Mouse (Mus musculus) adrenal gland, adult 18-20 months (tissue): ENCODE results near the gene Gm4792. TPM values are rescaled to one million over a fixed set of nuclear protein-coding genes. Genes with fewer than 3 reads are reported as not detected.

Source experiments
- DNase-seq, 2 experiments: peaks; one replicate each; pipeline ENCODE4 v3.0.0; 2021 to 2022; ENCODE audit warnings: low spot score in 2 of 2
- long read RNA-seq, 2 experiments: library from polyadenylated mRNA; stranded (forward); transcript quantifications; one replicate each; pipeline ENCODE4 v2.0.0; 2021
- total RNA-seq, 2 experiments: library from RNA; stranded (reverse); gene quantifications; 1 replicate in 1 of 2; 2 replicates in 1 of 2; pipeline ENCODE4 v1.2.3; 2021

Gm4792 gene
- total RNA-seq = not detected
- long read RNA-seq, experiment 1 = 0 reads
- long read RNA-seq, experiment 2 = 0 reads

DNA sequence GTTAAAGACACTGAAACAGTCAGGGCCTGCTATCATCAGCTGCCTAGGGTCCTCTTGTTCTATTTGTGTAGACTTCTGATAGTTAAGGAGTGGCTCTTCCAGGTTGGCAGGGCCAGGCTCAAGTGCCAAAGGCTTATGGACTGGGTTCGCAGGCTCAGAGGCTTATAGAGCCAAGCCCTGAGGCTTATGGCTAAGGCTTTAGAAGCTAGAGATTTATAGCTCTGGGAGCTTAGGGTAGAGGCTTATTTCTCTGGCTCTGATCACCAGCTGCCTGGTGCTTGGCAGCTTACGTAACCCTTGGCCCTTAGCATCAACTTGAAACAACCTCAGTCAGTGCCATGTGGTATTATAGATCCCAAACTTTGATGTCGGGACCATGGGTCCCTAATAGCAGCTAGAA is at the start of gene Gm4792:
TSS of gene Gm4792 (minus strand) at position 233 of the 400 bp plus-strand sequence.
- no peak for DNase-seq

DNA sequence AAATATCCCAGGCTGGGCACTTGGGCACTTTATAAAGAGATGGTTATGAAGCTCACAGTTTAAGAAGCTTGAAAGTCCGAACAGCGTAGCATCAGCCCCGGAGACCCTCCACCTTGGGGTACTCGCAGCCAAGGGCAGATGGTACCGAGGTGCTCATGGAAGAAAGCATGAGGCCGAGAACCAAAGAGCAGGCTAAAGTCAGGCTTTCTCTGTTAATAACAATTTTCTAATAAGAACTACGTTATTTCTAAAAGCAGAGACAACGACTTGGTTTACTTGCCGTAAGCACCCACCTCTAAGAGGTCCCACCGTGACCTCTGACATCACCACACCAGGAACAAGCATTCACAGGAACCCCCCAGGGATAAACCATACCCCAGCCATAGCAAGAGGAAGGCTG is 49.5 kb upstream of the Gm4792 start:
- DNase-seq = no peak

DNA sequence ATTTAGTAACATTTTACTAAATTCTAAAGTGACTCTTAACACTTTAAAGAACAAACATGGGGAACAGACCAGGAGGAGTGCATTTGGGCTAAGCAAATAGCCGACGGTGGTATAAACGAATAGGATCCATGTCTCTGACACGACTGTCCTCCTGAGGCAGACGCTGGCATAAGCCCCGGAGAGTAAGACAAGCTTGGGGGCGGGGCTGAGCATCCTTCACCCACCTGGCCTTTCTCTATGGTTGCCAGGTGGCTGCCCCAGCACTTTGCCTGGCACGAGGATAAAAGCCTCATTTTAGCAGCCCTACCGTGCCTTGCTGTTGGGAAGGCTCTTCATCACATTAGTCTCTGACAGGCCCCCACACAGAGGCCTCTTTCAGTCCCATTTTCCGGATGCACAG is 48.8 kb upstream of the Gm4792 start:
- DNase-seq = no peak

DNA sequence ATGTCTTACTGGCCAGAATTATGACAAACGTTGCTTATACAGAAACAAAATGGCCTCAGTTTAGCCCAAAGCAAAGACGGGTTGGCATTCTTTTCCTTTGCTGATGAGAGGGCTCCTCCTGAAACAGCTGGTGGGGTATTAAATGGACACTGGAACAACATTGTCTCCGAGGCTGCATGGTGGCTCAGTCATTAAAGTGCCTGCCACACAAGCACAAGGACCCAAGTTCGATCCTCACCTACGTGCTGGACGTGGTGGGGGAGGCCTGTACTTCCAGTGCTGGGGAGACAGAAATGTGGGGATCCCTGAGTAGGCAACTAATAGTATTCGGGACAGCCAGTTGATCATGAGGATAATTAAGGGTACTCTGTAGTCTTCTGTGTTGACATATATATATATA is 48.1 kb upstream of the Gm4792 start:
- DNase-seq = no peak

DNA sequence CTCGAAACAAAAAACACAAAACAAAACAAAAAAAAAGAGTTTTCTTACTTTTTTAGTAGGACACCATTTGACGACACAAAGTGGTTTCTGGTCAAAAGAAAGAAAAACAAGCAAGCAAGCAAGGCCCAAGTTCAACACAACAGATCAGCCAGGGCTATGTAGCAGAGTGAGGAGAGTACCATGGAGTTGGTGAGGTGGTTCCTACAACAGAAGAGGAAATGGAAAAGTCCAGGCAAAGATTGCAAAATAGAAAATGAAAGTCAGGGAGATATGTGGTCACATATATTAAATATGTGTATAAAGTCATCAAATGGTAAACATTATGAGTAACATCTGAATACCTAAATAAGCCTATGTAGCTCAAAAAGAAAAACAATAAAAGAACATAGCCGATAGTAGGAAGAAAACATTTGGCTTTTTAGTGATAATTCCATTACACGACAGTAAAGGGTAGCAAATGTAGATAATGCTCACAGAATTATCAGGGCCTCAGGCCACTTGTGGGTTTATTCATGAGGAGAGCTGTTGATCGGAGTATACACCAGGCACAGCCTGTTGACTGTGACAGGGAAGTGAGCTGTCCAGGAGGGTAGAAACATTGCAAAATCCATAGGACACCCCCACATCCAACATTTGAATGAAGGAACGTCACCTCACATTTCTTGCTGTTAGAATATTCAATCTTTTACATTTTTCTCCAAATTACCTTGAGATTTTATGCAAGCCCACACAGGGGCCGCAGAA is 47.2 kb upstream of the Gm4792 start:
- DNase-seq = no peak

DNA sequence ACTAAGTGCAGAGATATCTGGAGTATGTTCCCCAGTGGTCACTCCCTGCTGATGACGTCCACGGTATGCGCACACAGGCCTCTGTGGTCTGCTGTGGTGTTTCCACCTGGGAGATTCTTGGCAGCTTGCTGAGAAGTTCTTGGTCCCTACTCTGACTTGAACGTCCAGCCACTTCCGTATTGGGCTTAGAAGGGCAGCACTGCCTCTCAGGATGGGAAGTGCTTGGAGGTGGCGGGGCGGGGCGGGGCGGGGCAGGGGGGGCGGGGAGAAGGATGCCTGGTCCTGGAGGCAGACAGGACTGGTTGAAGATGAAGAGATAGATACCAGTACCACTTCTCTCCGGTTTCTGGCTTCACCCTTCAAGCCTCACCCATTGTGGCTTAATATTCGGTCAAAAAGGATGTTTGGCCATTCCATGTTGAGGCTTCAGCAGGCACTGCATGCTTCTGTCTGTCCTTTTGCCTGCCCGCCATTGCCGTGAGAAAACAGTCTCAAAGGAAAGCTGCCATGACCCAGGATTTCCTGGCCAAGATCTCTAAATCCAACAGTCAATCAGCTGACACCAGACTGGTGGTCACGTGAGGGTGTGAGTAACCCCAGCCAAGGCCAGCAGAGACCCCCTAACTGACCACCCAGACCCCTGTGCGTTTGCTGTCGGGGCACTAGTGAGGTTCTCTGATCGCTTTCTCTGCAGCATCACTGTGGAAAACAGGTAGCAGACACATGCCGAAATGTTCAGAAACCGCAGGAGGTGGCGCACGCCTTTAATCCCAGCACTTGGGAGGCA is 46.3 kb upstream of the Gm4792 start:
- DNase-seq = no peak

DNA sequence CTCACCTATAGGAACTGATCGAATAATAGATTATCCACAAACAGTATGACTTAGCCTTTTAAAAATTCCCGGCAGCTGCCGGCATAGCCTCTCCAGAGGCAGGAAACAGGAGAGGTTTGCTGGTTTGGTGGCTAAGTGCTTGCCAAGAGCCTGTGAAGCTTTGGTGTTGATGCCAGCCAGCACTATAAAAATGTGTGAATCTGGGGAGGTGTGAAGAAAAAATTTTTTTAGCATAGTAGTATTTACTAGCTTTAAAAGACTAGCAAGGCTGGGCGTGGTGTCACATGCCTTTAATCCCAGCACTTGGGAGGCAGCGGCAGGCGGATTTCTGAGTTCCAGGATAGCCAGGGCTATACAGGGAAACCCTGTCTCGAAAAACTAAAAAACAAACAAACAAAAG is 45.1 kb upstream of the Gm4792 start:
- no peak for DNase-seq

DNA sequence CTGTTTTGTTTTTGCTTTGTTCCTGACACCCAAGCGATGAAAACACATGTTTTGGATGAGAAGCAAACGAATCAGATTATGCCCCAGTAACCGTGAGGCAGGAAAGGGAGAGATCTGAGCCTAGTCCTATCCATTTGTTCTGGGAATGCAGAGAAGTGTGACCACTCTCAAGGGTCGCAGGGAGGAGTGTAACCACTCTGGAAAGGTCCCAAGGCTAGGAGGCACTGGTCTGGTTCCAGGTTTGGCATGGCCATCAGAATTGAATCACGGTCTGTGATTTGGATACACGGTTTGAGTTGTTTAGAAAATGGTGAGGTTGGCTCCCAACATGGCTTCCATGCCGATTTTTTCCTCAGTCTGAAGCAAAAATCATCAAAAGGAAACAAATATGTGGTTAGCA is 43.8 kb upstream of the Gm4792 start:
- DNase-seq = no peak

DNA sequence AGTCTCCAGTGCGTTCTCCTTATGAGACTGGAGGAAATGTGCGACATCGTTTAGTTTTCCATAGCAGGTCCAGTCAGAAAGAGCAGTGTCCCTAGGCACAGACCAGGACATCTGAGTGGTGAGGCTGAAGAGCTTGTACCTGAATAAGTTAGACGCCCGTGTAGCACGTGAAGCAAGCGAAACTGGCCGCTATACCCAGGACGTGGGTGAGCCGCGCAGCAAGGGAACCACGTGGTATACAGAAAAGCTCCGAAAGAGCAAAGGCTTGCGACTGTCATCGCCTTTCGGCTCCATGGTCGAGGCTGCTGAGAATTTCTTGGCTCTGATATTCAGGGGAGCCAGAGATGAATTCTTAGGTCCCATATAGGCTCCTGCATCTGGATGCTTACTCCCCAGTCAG is 43.0 kb upstream of the Gm4792 start:
- DNase-seq = no peak

DNA sequence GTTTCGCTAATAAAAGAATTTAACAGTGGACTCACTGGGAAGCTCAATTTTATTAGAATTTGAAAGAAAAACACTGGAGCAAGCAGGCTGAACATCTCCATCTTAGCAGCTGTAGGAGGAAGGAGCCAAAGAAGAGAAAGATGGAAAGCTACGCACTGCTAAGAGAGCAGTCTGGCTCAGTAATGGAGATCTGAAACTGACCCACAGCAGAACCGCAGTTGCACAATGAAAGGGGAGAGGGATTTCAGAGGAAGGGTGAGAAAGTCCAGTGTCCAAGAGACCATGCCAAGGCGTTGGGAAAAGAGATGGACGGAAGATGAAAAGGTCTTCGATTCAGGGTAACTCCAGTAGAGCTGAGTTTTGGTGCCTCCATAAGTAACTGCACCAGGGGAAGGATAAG is 37.6 kb upstream of the Gm4792 start:
- DNase-seq = no peak

DNA sequence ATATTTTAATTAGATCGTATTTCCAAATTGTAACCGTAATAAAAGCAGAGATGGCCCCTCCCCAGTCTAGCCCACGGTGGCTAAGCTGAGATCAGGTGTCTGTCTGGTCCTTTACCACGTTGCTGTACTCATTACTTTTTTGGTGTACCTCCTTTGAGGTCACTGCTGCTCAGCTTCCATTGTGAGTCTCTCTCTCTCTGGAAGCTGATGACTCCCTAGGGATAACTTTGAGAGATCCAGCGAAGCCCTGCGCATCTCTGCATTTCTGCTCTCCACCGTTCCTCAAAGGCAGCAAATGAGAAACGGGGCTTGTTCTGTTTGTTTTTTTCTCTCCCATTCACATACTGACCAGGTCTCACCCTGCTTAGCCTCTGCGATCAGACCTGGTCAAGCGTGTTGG is 36.5 kb upstream of the Gm4792 start:
- no peak for DNase-seq

DNA sequence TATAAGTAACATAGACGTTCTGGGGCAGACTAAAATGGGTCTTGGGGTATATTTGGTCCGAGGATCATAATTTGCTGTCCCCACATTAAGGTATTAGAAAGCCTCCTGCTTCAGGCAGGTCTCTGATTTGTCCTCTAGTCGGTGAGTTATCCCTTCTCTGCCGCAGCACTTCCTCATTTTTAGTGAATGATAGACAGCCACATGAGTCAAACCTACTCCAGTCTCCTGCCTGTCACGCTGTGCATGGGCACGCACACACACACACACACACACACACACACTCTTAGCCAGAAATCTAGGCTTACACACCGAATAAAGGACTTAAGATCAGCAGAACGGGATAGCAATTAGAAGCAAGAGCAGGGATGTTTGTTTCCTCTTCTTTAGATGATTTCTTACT is 34.8 kb upstream of the Gm4792 start:
- DNase-seq = no peak

DNA sequence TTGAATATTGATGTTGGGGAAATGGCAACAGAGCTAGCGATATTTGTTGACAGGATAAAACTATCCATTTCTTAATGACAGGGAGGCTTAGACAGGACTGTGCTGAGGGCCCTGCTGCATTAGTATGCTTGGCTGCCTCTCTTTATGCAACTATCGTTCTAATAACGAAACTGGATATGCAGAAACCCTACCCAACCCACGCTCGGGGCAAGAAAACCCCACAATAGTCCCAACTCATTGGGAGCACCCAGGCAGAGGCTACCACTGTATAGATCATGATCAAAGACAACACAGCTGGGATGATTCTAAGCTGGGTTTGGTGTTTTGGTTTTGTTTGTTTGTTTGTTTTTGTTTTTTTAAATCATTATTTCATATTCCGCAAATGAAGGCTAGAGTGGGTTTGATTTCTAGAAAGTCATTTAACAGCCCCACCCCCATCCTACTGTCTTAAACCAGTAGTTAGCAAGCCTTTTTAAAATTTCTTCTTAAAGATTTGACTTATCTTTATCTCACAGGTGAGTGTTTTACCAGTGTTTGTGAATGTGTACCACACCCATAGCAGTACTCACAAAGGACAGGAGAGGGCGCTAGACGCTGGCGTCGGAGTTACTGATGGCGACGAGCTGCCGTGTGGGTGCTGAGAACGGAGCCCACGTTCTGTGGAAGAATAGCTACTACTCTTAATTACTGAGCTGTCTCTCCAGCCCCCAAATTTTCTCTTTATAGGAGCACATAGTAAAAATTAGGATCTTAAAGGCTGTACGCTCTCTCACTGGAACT is 34.0 kb upstream of the Gm4792 start:
- no peak for DNase-seq

DNA sequence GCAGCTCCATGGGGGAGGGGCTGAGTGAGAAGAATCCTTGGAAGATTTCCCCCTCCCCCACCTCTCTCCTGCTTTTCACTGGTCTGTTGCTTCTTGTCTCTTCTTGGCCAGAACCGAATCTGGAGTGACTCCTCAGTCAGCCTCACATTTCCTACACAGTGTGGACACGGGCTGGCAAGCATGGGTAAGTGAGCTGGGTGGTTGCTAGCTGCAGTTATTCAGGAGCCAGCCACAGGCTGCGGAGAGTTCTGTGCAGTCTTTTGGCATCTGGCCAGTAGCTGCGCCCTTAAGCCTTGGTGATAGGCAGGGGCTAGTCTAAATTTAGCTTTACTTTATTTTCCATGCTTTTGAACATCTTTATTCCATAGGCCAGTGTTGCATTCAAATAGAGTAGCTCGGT is 31.5 kb upstream of the Gm4792 start:
- DNase-seq = no peak

DNA sequence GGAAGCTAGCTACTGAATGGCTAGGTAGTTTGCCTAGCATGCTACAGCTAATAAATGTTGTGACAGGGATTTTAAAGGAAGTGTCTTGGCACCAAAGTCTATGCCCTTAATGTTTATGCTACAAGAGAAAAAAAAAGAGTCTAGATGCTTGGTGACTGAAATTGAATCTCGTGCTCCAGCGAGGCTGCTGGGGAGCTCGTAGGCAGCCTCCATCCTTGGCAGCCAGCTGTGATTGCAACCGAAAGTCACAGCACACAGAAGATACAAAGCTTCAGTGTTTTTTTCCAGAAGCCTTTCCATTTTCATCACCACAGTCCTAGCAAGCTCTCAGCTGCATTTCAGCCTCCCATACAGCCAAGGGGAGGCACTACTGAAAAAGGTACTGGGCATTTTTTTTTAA is 20.1 kb upstream of the Gm4792 start:
- no peak for DNase-seq

DNA sequence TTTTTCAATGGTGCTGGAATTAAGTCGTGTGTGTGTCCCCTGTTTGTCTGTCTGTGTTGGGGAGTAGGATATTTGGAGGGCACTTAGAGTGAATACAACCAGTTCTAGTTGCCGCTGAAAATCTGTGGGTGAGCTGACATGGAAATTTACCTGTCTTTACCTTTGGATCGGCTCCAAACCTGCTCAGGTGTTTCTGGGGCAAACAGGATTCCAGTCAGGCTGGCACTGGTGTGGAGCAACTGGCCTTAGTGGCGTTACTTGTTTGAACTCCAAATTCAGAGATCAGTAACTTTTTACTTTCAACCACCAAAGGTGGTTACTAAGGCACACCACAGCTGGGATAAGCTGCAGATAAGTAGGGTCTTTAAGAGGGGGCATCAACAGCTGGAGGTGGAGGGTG is 14.6 kb upstream of the Gm4792 start:
- no peak for DNase-seq

DNA sequence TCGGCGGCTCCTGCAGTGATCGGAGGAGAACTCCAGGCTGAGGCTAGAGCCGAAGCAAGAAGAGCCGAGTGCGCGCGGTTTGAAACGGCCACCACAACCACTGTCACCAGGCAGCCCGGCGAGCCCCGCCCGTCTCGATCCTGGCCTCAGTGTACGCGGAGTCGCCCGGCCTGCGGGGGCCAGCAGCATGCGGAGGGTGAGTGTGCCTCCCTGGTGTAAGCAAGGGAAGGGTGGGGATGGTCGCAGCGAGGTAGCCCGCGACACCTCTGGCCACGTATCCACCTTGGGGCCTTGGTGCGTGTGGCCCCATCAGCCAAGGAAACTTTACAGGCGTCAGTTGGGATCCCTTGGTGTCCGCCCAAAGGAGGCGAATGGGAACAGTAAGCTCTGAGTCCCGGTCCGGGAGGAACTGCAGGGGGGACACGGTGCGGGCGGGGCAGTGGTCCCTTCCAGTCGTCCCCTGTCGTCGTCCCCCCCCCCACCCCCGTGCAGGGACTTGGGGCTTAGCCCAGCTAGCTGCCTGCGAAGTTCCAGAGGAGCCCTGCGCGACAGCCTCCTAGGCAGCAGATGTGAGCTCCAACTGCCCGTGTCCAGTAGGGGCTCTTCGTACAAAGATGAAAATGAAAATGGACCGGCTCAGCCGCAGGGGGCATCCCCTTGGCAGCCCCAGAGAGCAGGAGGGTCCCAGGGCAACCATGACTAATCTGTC is 13.7 kb upstream of the Gm4792 start:
- peak; percentile 18 to 33 for DNase-seq

DNA sequence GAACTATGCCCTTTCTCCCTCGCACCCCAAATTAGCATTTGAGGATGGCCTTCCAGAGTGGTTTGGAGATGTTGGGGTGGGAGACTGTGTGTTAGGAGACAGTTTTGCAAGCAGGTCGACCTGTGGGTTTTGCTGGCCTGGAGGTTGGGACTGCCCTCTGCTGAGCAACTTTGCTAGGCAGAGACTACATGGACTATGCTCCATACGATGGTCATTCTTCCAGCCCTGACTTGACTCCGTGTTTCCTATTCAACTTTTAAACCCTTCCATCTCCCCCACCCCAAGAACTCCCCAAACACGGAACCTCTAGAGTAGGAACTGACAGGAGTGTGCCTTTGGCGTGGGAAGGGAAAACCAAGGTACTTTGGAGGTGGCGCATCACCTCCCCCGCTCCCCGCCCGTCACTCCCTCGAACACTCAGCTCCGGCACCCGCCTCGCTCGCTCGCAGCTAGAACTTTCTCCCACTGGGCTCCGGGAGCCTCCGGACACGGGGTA is 13.1 kb upstream of the Gm4792 start, which contains the start of gene Tmcc3:
TSS of gene Tmcc3 (plus strand) at position 439 of the 496 bp plus-strand sequence.
- DNase-seq = peak in 1 of 2 experiments; percentile 4

DNA sequence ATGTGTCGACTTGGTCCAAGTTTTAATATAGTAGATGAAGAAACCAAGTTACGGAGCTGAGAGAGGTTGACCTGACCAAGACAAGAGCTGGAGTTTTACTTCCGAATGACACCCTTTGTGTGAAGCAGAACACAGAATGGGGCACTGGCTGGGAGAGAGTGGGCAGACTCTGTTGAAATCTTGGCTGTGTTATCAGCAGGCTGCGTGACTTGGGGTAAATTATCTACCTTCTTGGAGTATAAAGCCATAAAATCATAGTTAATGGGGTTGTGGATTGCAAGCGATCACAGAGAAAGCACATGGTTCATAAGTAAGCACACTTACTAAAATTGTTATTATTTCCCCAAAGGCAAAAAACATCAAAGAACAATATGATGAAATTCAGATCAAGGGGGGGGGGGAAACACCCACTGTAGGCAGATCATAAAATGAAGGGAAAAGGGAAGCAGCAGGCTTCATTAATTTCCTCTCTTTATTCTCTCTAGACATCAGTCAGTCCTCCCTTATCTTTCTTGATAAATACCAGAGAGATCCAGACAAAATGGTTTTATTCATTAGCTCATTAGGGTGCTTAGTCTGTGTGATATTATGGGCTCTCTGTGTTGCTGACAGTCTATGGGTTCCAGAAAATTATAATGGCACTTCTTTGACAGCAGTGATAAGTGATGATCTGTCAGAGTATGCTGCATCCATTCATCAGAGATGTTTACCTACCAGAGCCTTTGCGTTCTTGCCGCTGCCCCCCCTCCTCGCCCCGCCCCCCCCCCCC is 12.2 kb upstream of the Gm4792 start:
- no peak for DNase-seq

DNA sequence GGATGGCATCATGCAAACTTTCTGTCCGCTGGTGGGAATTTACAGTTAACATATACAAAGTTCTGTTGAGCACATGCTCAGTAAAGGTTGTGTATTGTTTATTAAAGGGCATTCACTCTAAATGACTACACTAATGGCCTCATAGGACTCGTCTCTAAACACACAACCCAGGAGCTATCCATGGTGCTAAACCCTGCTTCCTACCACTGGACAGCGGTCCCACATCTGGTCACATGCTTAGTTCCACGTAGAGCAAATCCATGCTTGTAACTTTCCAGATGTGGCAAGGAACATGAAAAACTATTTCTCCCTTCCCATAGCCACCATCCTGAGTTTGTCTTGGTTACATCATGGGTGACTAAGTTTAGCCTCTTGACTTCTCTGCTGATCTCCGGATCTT is 7.0 kb upstream of the Gm4792 start:
- no peak for DNase-seq
